Mouse (Mus musculus) olfactory bulb, adult 2 months (tissue): ENCODE data around the gene Ric8b.

Experiments
- CTCF ChIP-seq: fragments of 200-500 bp; IDR thresholded peaks from 2 replicates; pipeline ENCODE4 v1.5.1; 2012; ENCODE audit warnings: low read depth, mild to moderate bottlenecking, low read length, moderate library complexity; ENCODE audit not compliant: insufficient read depth
- POLR2A ChIP-seq: fragments of 200-500 bp; IDR thresholded peaks from 2 replicates; pipeline ENCODE4 v1.6.1; 2012; ENCODE audit warnings: mild to moderate bottlenecking, low read depth, low read length, moderate library complexity; ENCODE audit not compliant: insufficient read depth

DNA sequence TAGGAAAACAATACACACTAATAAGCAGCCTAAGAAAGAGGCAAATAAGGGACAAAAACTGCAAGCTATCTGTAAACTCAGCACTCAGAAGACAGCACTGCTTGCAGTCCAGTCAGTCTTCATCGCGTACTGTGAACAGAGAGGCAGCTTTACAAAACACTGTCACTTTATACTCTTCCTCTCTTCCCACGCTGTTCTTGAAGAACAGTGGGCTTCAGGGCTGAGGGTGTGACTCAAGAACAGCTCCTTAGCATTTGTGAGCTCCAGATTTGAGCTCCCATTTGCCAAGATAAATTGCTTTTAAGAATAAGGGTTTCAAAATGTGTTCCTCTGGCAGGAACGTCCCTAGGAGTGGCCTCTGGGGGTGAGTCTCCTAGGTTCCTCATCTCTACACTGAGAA lies 33.0 kb downstream of the Ric8b start:
- TF ChIP-seq CTCF (no peak), POLR2A (no peak)
